Mouse (Mus musculus) adrenal gland, adult 8-10 months (tissue): ENCODE results near the gene Rhebl1. TPM values are rescaled to one million over a fixed set of nuclear protein-coding genes. Genes with fewer than 3 reads are reported as not detected.

ENCODE experiments used
- DNase-seq: peaks from one replicate; pipeline ENCODE4 v3.0.0; 2022
- total RNA-seq, 4 experiments: library from RNA; stranded (reverse); gene quantifications; 2 replicates each; pipeline ENCODE4 v1.2.4; 2022

Gene Rhebl1
- total RNA-seq, 4 experiments from 2014 or later, result 2.8 to 7.2 (median 4.2) TPM

DNA sequence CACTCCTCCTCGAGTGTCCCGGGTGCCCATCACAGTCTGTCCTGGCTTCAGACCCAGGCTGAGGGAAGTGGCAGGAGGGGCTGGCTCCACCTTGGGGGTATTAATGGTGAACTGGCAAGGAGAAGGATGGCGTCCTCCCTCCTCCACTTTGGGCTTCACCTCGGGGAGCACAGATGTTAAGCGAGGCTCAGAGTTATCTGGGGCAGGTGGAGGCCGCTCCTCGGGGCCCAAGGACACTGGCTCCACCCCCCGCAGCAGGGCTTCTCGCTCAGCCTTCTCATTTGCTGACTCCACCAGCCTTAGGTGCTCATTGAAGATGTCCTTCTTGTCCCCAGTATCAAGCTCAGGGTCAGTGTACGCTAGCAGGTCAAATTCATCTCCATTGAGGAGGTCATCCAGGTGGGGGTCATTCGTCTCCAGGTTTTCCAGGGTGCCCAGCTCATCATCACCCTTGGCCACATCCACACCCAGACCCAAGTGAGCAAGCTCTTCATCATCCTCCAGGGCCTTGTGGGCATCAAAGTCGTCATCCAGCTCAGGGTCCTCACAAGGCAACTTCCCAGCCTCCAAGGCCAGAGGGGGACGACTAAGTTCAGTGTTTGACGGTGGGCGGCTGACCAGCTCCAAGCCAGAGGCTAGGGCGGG is 44.3 kb downstream of the Rhebl1 start:
- no peak for DNase-seq

DNA sequence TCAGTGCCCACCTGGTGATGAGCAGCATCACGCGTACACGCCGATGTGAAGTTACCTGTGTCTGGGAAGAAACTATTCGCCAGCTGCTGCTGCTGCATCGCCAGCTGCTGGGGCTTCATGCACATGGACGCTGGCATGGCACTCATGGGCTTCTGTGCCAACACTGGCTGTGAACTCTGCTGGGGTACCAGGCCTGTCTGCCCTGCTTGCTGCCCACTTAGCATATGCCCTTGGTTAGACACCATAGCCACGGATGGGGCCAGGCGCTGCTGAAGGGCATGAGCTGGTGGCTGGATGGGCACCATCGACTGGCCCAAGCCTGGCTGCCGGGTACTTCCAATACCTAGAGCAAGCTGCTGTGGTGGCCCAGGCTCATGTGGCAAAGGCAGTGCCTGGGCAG is 45.2 kb downstream of the Rhebl1 start:
- no peak for DNase-seq

DNA sequence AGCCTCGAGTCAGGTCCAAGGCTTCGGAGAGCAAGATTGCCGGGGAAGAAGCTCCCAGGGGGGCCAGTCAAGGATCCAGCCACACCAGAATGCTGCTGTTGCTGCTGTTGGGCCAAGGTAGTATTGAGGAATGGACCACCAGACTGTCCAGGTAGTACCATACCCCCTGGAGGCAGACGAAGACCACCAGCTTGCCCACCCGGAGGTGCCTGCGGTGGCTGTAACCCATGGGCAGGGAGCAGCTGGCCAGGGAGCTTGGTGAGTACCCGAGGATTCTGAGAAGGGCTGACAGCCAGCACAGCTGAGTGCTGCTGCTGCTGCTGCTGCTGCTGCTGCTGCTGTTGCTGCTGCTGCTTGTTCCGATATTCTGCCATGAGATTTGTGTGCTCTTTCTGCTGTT is 48.2 kb downstream of the Rhebl1 start:
- DNase-seq, result no peak

DNA sequence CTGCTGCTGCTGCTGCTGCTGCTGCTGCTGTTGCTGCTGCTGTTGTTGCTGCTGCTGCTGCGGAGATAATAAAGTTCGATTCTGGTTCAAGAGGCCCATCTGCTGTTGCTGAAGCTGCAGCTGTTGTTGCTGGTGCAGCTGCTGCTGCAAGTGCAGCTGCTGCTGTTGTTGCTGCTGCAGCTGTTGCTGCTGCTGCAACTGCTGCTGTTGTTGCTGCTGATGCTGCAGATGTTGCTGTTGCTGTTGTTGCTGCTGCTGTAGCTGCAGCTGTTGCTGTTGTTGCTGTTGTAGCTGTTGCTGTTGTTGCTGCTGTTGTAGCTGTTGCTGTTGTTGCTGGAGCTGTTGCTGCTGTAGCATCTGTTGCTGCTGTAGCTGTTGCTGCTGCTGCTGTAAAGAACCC is 49.2 kb downstream of the Rhebl1 start:
- no peak for DNase-seq

DNA sequence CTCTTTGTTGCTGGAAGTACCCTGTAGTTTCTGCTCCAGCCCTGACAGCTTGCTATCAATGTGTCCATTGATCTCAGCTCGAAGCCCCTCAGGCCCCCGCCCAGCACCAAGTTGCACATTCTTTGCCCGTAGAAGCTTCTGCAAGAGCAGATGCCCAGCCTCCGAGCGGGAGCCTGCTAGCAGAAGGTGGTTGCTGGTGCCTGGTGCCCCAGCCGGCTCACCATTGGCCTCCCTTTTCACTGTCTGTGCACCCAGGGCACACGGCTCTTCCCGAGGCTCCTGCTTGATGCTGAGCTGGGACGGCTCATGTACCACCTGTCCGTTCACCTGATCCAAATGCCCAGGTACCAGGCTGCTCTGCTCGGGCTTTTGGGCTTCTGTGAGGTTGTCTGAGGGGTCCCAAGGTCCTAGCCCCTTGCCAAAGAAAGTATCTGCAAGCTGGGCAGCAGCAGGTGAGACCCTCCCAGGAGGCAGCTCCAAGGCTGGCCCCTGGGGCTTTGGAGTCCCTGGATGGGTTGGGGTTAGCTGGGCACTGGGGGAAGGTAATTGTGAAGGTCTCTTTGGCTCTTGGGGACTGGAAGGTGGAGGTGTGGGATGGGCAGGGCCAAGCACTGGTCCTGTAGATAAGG is 50.6 kb downstream of the Rhebl1 start:
- no peak for DNase-seq

DNA sequence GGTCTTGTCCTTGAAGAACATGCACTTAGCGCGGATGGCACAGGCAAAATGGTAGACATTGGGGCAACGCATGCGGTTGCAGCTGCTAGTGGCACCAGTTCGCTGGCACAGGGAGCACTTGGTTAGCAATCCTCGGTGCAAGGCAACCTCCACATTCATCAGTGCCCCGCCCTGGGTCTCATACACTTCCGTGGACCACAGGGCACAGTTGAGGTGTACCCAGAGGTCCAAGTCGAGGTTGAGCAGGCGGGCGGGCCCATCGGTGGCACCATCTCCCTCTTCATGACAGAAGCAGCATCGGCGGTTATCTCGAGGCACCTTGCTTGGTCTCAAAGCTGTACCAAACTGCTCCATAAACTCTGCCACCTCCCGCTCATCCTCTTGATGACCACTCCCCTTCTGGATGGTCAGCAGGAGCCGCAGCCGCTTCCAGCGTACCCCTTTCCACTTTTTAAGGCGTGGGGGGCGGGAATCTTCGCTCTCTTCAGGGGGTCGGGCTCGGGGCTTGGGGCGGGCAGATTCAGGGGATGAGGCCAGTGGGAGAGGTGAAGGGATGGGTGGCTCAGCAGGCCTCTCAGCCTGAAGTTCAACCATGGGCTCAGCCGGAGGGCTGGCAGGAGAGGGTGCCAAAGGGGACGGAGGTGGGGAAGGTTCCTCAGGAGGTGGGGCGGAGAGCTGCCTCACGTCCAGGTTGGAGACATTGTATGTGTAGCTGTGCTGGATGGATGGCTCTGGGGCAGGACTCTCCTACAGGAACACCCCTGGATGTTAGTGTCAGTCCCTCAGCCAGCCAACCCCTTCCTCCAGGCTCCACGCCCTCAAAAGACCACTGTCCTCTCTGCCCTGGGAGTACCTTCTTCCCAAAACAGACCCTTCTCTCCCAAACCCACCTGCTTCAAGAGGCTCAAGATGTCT is 54.4 kb downstream of the Rhebl1 start:
- DNase-seq, result no peak

DNA sequence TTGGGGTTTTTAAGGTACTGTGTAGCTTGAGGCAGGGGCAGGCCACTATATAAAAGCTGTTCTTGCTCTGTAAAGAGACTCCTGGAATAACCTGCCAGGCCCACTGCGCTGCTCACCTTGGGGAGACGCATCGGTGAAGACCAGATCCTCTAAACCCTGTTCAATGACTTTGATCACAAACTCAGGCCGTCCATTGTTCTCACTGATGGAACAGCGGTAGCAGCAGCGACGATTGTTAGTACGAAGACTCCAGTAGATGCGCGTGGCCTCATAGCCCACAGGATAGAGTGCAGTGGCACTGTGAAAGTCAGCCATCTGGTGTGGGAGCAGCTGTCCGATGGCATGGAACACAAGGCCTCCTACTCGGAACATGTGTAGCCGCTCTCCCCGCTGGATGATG is 55.2 kb downstream of the Rhebl1 start:
- DNase-seq, result no peak

DNA sequence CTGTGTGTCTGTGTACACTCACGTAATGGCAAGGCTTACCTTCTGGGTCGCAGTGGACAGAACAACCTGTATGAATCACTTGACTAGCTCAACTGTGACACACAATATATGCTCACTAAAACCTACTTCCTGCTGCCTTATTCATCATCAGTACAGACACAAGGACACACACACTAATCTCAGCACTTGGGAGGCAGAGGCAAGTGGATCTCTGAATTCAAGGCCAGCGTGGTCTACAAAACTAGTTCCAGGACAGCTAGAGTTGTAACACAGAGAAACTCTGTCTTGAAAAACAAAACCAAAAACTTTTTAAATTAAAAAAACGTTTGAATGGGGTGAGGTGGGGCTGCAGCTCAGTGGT is 56.6 kb downstream of the Rhebl1 start:
- DNase-seq, result no peak

DNA sequence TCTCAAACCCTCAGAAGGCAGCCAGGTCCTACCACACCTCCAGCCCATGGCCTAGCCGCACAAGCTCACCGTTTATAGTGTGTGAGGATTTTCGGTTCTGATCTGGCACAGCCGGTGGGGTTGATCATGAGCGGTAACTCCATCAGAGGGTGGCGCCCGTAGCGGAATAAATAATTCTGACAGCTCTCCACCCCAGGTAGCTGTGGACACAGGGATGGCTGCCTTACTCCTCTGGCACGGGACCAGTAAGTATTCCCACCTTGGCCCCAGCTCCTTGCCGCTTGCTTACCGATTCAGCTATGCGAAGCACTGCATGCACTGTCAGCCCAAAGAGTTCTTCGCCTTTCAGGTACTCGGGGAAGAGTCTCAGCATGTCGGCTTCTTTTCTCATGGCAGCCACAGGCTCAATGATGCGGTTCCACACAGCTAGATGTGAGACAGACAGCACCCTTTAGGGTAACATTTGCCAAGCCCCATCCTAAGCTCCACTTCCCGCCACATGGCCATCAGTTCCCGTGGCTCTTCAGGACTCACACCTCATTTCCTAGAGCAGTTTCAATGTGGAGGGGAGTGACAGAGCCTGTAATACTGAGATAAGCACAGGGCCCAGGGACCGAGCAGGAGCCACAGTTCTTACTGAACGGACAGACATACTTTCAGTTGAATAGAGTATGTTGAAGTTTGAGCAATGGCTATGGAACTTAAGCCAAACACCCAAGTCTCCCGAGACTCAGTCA is 57.2 kb downstream of the Rhebl1 start:
- DNase-seq, result no peak

DNA sequence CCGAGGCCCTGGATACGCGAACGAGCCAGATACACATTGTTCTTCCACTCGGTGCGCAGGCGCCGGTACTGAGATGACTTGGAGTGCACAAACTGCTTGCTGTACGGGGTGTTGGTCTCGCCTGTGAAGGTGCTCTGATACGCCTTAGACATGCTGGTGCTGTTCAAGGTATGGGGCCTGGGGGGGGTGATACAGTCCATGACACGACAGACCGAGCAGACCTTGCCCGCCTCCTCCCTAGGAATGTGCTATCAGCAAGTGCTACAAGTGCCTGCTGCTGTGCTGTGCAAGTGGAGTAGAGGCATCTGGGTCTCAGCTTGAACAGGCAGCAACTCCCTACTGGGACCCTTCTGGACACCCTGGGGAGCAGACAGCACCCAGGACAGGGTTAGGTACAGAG is 59.0 kb downstream of the Rhebl1 start:
- no peak for DNase-seq

DNA sequence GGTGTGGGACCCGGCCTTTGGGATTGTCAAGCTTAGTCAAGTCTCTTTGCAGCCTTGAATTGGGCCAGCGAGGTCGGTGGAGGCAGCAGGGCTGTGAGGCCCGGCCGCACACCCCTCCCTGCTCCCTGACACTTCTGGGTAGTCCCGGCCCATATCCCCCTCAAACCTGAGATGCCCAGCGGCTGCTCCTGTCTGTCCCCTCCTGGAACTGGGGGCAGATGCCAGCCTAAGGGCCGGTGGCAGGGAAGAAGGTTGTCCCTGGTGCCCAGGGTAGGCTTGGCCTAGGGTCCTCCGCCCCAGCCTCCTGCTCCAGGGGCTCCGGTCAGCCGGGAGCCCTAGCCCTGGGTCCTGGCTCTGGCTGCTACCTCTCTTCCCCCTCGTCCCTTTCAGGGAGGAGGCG is 60.3 kb downstream of the Rhebl1 start:
- no peak for DNase-seq

DNA sequence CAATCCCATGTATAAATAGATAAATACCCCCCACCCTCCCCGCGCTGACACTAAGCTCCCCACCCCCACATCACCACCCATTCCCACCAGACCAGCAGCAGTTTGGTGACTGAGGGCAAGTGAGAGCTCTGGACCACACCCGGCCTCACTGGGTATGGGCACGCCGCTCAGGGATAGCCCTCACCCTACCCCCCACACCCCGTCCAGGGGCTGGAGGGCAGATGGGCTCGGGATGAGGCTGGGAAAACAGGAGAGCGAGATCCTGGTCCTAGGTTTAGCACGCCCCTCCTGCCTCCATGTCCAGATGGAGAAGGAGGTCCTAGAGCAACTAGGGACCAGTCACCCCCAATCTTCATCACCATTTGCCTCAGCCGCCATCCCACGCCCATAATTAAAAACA is 61.1 kb downstream of the Rhebl1 start:
- no peak for DNase-seq

DNA sequence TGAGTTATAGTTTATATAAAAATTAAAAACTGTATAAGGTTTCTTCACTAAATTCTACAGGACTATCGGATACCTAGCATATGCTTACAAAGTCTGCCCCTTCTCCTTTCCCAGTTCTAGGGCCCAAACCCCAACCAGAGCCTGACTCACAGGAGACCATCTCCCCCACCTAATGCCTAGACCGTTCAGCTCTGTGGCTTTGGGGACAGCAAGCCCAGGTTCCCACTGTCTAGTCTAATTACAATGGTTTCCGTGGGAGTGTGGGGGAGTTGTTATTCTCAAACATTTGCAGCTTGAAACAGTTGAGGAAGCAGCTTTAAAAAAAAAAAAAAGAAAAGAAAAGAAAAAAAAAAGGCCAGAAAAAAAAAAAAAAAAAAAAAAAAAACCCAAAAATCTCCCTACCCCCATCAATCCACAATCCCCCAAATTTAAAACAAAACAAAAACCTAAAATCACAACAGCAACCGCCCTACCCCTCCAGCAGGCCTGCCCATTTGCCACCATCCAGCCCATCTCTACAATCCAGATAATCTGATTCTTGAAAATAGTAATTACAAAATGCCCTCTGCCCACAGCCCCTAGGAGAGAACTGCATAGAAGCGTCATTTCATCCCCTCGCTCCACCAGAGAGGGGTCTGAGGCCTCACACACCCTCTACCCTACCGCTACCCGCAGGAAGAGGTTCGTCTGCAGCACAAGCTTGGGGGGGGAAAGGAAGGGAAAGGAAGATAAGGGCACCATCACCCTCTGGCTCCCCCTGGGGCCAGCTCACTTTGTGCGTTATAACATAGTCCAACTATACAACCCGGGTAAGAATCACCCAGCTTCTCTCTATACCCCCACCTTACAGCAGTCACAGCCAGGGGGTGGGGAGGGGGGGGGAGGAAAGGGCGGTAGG is 61.9 kb downstream of the Rhebl1 start:
- DNase-seq, result no peak

DNA sequence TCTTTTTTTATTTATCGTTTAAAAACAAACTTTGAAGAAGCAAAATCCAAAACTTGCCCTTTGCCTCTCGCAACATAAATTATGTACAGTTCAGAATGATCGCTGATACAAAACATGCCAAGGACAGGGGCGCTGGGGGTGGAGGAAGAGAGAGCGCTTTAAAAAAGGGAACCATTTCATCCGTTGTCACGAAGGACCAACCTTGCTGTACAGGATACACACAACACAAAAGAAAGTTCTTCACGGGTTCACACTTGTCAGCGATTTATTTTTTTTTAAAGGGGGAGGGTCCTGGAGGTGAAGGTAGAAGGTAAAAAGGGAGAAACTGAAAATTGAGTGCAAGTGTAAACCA is 62.7 kb downstream of the Rhebl1 start:
- no peak for DNase-seq

DNA sequence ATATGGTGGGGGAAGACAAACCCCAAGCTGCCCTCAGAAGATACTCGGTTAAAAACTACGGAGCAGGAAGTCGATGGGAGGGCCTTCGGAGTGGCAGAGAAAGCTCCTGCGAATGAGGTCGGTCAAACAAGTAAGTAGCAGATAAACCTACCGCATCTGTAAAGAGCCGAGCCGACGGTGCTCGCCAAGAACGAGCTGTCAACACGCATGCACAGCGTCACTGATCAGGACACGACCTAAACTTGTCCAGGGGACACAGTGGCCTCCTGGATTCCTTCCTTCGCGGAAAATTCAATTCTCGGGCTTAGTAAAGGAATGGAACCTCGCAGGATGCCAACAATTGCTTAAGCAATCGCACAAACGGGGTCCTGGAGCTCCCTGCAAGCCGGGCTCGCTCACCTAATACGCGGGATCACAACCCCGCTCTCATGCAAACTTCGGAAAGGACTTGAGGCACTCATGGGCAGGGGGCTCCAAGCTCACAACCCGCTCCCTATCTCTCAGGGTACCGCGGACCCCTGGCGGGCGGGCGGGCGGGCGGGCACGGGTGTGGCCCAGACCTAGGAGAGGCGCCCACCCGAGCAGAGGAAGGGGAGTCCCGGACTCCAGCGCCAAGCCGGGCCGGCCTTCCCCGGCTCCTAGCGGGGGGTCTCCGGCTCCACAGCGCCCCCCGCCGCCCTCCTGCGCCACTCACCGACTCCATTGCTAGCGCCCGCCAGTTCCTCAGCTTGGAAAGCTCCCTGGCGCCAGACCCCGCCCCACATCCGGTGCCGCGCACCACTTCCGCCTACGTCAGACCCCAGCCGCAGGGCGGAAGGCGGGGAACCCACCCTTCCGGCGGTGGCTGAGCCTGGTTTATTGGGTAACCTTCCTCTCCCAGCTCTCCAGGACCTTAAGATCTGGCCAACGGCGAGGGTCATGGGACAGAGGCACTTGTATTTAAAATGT is 63.3 kb downstream of the Rhebl1 start, which contains the start of gene Prkag1:
Gene Prkag1 (minus strand): TSS at position 786 of the 948 bp plus-strand sequence.
- peak; percentile 94 for DNase-seq

Other genes with a start within 250 kb of the Rhebl1 start
- gene Ddx23, start 231.6 kb downstream of the Rhebl1 start, total RNA-seq, result 100 to 1,000 TPM in 1 of 4 experiments, 10 to 100 TPM in 3; 68.9 to 100 (median 85.6) TPM
- gene Rnd1, start 217.1 kb downstream of the Rhebl1 start, total RNA-seq, result 1 to 10 TPM; 2.5 to 9.7 (median 4.0) TPM
- under 1 TPM; 0.59 to 0.90 (median 0.82) TPM for gene Ccdc65, start 186.3 kb downstream of the Rhebl1 start, total RNA-seq
- gene Fkbp11, start 166.3 kb downstream of the Rhebl1 start, total RNA-seq, result 10 to 100 TPM in 1 of 4 experiments, 1 to 10 TPM in 3; 7.1 to 14.4 (median 9.8) TPM
- 100 to 1,000 TPM; 153 to 163 (median 159) TPM for gene Arf3, start 131.3 kb downstream of the Rhebl1 start, total RNA-seq
- gene Wnt10b, start 116.4 kb downstream of the Rhebl1 start, total RNA-seq, result 10 to 100 TPM in 1 of 4 experiments, 1 to 10 TPM in 1, under 1 TPM in 2; 0.49 to 12.9 (median 5.0) TPM
- not detected for gene Wnt1, start 104.7 kb downstream of the Rhebl1 start, total RNA-seq
- 1 to 10 TPM in 1 of 4 experiments, under 1 TPM in 3; 0.29 to 1.1 (median 0.61) TPM for gene Ddn, start 85.0 kb downstream of the Rhebl1 start, total RNA-seq
- 10 to 100 TPM; 76.0 to 83.8 (median 79.2) TPM for gene Prkag1, start 63.0 kb downstream of the Rhebl1 start, total RNA-seq
- gene Kmt2d, start 23.3 kb downstream of the Rhebl1 start, total RNA-seq, result 100 to 1,000 TPM in 1 of 4 experiments, 10 to 100 TPM in 3; 61.7 to 114 (median 71.8) TPM
- gene Dhh, start 4.0 kb upstream of the Rhebl1 start, total RNA-seq, result 1 to 10 TPM; 1.8 to 3.8 (median 2.1) TPM
- gene Lmbr1l, start 23.7 kb upstream of the Rhebl1 start, total RNA-seq, result 10 to 100 TPM; 12.3 to 33.2 (median 27.8) TPM
- gene Tuba1b, start 40.0 kb upstream of the Rhebl1 start, total RNA-seq, result 100 to 1,000 TPM; 199 to 221 (median 208) TPM
- gene Gm49450, start 59.0 kb upstream of the Rhebl1 start, total RNA-seq, result not detected
- 100 to 1,000 TPM in 3 of 4 experiments, 10 to 100 TPM in 1; 70.5 to 196 (median 116) TPM for gene Tuba1a, start 59.2 kb upstream of the Rhebl1 start, total RNA-seq
- gene Tuba1c, start 135.4 kb upstream of the Rhebl1 start, total RNA-seq, result 100 to 1,000 TPM; 207 to 347 (median 262) TPM
- 1 to 10 TPM in 2 of 4 experiments, under 1 TPM in 2; 0.81 to 2.2 (median 1.4) TPM for gene Prph, start 160.6 kb upstream of the Rhebl1 start, total RNA-seq
- 1 to 10 TPM in 1 of 4 experiments, under 1 TPM in 3; 0.22 to 2.3 (median 0.67) TPM for gene Troap, start 180.0 kb upstream of the Rhebl1 start, total RNA-seq
- gene C1ql4, start 193.3 kb upstream of the Rhebl1 start, total RNA-seq, result not detected
- gene Dnajc22, start 198.6 kb upstream of the Rhebl1 start, total RNA-seq, result 1 to 10 TPM in 2 of 4 experiments, under 1 TPM in 2; 0.37 to 1.6 (median 1.2) TPM
- gene Spats2, start 231.4 kb upstream of the Rhebl1 start, total RNA-seq, result 10 to 100 TPM; 13.9 to 20.1 (median 17.6) TPM